Mouse (Mus musculus): Measurements from ENCODE around the gene Cdh12. TPM values are rescaled to one million over a fixed set of nuclear protein-coding genes. Genes with fewer than 3 reads are reported as not detected.
"Not testable (repeated sequence)": the region's sequence is repeated elsewhere in the genome, so short reads cannot be mapped to it uniquely, and the experiment has no call there.

Cdh12 gene
- polyA plus RNA-seq, 1 experiment from 2014 or later, result 6.8 TPM

GRCm38 (mm10) chr15:21063683-21064082, 614.6 kb downstream of the Cdh12 start:
- Histone ChIP-seq H3K4me1 (ENCODE audit: control insufficient read depth, insufficient read depth, low read length) (no peaks in the 10 kb centered on the region), H3K27me3 (ENCODE audit: control insufficient read depth, insufficient read depth, low read length) (no peaks in the 10 kb centered on the region), H3K4me2 (ENCODE audit: low read length) (no peak overlapping the region), H3K4me3 (replicated peaks; ENCODE audit: low read depth, low read length) (no peak overlapping the region), H3K36me3 (ENCODE audit: control insufficient read depth, insufficient read depth, low read length) (no peaks in the 10 kb centered on the region), H3K9me3 (ENCODE audit: control insufficient read depth, low read length) (no peaks in the 10 kb centered on the region), H3K27ac (replicated peaks; ENCODE audit: low read depth, low read length) (no peak overlapping the region), H3K9ac (replicated peaks; ENCODE audit: low read length) (no peak overlapping the region)
- no peak for ATAC-seq (ENCODE audit: low FRiP score, low TSS enrichment)
- no peak for DNase-seq
- 83% methylated on average over 1 of the region's 1 CpGs for WGBS

- DNase-seq (no peak), ATAC-seq (ENCODE audit: low FRiP score, low TSS enrichment) (no peak)
- Histone ChIP-seq H3K9me3 (ENCODE audit: control insufficient read depth, low read length) (no peaks in the 10 kb centered on the region), H3K27me3 (ENCODE audit: control insufficient read depth, insufficient read depth, low read length) (no peaks in the 10 kb centered on the region), H3K27ac (replicated peaks; ENCODE audit: low read depth, low read length) (no peak overlapping the region), H3K4me3 (replicated peaks; ENCODE audit: low read depth, low read length) (no peak overlapping the region), H3K4me1 (ENCODE audit: control insufficient read depth, insufficient read depth, low read length) (no peaks in the 10 kb centered on the region), H3K4me2 (ENCODE audit: low read length) (no peak overlapping the region), H3K36me3 (ENCODE audit: control insufficient read depth, insufficient read depth, low read length) (no peaks in the 10 kb centered on the region), H3K9ac (replicated peaks; ENCODE audit: low read length) (no peak overlapping the region)
- 79% methylated on average over 2 of the region's 2 CpGs for WGBS
These were observed 620.2 kb downstream of the Cdh12 start for GRCm38 (mm10) chr15:21069264-21069663.

DNA sequence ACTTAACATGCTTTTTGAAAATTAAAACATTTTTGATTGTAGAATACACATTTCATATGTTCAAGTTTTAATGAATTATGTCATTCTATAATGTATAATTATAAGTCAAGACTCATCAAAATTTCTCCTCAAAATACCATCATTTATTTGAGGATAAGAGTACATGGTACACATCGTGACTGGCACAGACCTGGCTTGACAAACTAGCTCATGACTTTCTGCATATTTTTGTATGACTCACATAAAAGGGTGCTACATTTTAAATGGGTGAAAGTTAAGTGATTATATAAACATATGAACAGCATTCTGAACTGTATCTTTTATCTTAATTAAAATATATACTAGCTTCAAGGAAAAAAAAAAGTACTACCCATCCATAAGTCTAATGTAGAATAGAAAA, 643.8 kb downstream of the Cdh12 start:
- Histone ChIP-seq H3K4me3 (replicated peaks; ENCODE audit: low read depth, low read length) (no peak overlapping the region), H3K4me1 (ENCODE audit: control insufficient read depth, insufficient read depth, low read length) (no peaks in the 10 kb centered on the region), H3K9me3 (ENCODE audit: control insufficient read depth, low read length) (no peaks in the 10 kb centered on the region), H3K4me2 (ENCODE audit: low read length) (no peak overlapping the region), H3K27me3 (ENCODE audit: control insufficient read depth, insufficient read depth, low read length) (no peaks in the 10 kb centered on the region), H3K9ac (replicated peaks; ENCODE audit: low read length) (no peak overlapping the region), H3K36me3 (ENCODE audit: control insufficient read depth, insufficient read depth, low read length) (no peaks in the 10 kb centered on the region), H3K27ac (replicated peaks; ENCODE audit: low read depth, low read length) (no peak overlapping the region)
- 98% methylated on average over 1 of the region's 1 CpGs for WGBS
- ATAC-seq (ENCODE audit: low FRiP score, low TSS enrichment) (no peak), DNase-seq (no peak)

DNA sequence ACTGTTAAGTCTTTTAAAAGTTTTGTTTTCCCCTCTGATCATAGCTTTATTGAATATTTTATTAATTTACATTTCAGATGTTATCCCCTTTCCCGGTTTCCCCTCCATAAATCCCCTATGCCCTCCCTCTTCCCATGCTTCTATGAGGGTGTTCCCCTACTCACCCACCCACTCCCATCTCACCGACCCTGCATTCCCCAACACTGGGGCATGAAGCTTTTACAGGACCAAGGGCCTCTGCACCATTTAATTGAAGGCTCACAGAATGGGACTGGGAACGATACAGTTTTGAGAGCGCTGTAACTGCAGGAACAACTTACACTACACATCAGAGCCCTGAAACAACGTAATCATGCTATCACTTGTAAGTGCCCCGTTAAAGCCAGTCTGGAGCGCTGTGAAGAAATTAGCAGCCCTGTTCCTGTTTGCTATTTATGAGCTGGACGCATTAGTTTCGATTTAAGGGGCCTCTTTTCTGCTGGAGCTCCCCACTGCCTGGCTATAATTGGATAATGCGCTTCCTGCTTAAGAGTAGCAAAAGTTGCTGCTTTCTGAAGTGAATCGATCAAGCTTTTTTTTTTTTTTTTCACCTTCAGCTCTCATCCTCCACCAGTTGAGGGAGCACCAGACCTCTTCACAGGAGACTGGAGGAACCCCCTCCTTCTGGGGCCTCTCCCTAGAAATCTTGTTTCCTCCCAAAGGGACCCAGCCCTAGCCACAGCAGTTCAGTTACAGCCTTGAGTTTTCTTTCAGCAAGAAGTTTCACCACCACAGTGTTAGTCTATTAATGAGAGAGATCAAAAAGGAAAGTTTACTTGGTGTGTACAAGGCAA, 660.2 kb downstream of the Cdh12 start:
- peaks cover 11% of the 10 kb centered on the region; the same call in 1 of the 2 replicates for H3K4me1 ChIP-seq (ENCODE audit: control insufficient read depth, insufficient read depth, low read length)
- H3K36me3 ChIP-seq (ENCODE audit: control insufficient read depth, insufficient read depth, low read length), result no peaks in the 10 kb centered on the region
- no peak overlapping the region for H3K27ac ChIP-seq (replicated peaks; ENCODE audit: low read depth, low read length)
- H3K4me3 ChIP-seq (replicated peaks; ENCODE audit: low read depth, low read length), result peak overlapping the region; percentile 19; the same call in 1 of the 2 replicates
- no peaks in the 10 kb centered on the region for H3K9me3 ChIP-seq (ENCODE audit: control insufficient read depth, low read length)
- DNase-seq (peak; percentile 44), ATAC-seq (ENCODE audit: low FRiP score, low TSS enrichment) (peak; percentile 66)
- no peaks in the 10 kb centered on the region for H3K27me3 ChIP-seq (ENCODE audit: control insufficient read depth, insufficient read depth, low read length)
- WGBS, result 19% methylated on average over 11 of the region's 11 CpGs
- peak overlapping the region; percentile 47 for H3K4me2 ChIP-seq (ENCODE audit: low read length)
- H3K9ac ChIP-seq (replicated peaks; ENCODE audit: low read length), result no peak overlapping the region

- no peaks in the 10 kb centered on the region for H3K9me3 ChIP-seq (ENCODE audit: control insufficient read depth, low read length)
- peaks cover 11% of the 10 kb centered on the region; the same call in 1 of the 2 replicates for H3K4me1 ChIP-seq (ENCODE audit: control insufficient read depth, insufficient read depth, low read length)
- no peak overlapping the region for H3K4me3 ChIP-seq (replicated peaks; ENCODE audit: low read depth, low read length)
- H3K4me2 ChIP-seq (ENCODE audit: low read length), result peak overlapping the region; percentile 67
- H3K27me3 ChIP-seq (ENCODE audit: control insufficient read depth, insufficient read depth, low read length), result no peaks in the 10 kb centered on the region
- H3K36me3 ChIP-seq (ENCODE audit: control insufficient read depth, insufficient read depth, low read length), result no peaks in the 10 kb centered on the region
- DNase-seq (peak; percentile 18), ATAC-seq (ENCODE audit: low FRiP score, low TSS enrichment) (peak; percentile 55; the same call in 1 of the 2 replicates)
- WGBS, result 54% methylated on average over 4 of the region's 4 CpGs
- H3K9ac ChIP-seq (replicated peaks; ENCODE audit: low read length), result no peak overlapping the region
- no peak overlapping the region for H3K27ac ChIP-seq (replicated peaks; ENCODE audit: low read depth, low read length)
These were observed 660.9 kb downstream of the Cdh12 start for GRCm38 (mm10) chr15:21109889-21110500.

GRCm38 (mm10) chr15:21110874-21111603, 662.0 kb downstream of the Cdh12 start:
- H3K27ac ChIP-seq (replicated peaks; ENCODE audit: low read depth, low read length), result peak overlapping the region; percentile 66
- peak overlapping the region; percentile 62 for H3K9ac ChIP-seq (replicated peaks; ENCODE audit: low read length)
- ATAC-seq (ENCODE audit: low FRiP score, low TSS enrichment) (peak; percentile 65), DNase-seq (peak; percentile 73)
- no peaks in the 10 kb centered on the region for H3K36me3 ChIP-seq (ENCODE audit: control insufficient read depth, insufficient read depth, low read length)
- 10% methylated on average over 23 of the region's 23 CpGs for WGBS
- H3K4me3 ChIP-seq (replicated peaks; ENCODE audit: low read depth, low read length), result peak overlapping the region; percentile 42
- H3K9me3 ChIP-seq (ENCODE audit: control insufficient read depth, low read length), result no peaks in the 10 kb centered on the region
- H3K4me2 ChIP-seq (ENCODE audit: low read length), result peak overlapping the region; percentile 67
- H3K4me1 ChIP-seq (ENCODE audit: control insufficient read depth, insufficient read depth, low read length), result peaks cover 11% of the 10 kb centered on the region; the same call in 1 of the 2 replicates
- no peaks in the 10 kb centered on the region for H3K27me3 ChIP-seq (ENCODE audit: control insufficient read depth, insufficient read depth, low read length)

GRCm38 (mm10) chr15:21114775-21115174, 665.7 kb downstream of the Cdh12 start:
- not testable (repeated sequence) for H3K36me3 ChIP-seq (ENCODE audit: control insufficient read depth, insufficient read depth, low read length); ATAC-seq (ENCODE audit: low FRiP score, low TSS enrichment); H3K4me3 ChIP-seq (replicated peaks; ENCODE audit: low read depth, low read length); H3K4me2 ChIP-seq (ENCODE audit: low read length); H3K9ac ChIP-seq (replicated peaks; ENCODE audit: low read length); H3K27me3 ChIP-seq (ENCODE audit: control insufficient read depth, insufficient read depth, low read length); H3K4me1 ChIP-seq (ENCODE audit: control insufficient read depth, insufficient read depth, low read length); DNase-seq; H3K9me3 ChIP-seq (ENCODE audit: control insufficient read depth, low read length); H3K27ac ChIP-seq (replicated peaks; ENCODE audit: low read depth, low read length)
- no CpG with 5 or more reads among the region's 2 CpGs for WGBS

GRCm38 (mm10) chr15:21130660-21131059, 681.6 kb downstream of the Cdh12 start:
- no peaks in the 10 kb centered on the region for H3K9me3 ChIP-seq (ENCODE audit: control insufficient read depth, low read length)
- ATAC-seq (ENCODE audit: low FRiP score, low TSS enrichment), result no peak; the same call in 1 of the 2 replicates
- H3K36me3 ChIP-seq (ENCODE audit: control insufficient read depth, insufficient read depth, low read length), result no peaks in the 10 kb centered on the region
- no peak overlapping the region for H3K4me3 ChIP-seq (replicated peaks; ENCODE audit: low read depth, low read length)
- H3K4me1 ChIP-seq (ENCODE audit: control insufficient read depth, insufficient read depth, low read length), result no peaks in the 10 kb centered on the region
- DNase-seq, result peak; percentile 21
- no peak overlapping the region for H3K4me2 ChIP-seq (ENCODE audit: low read length)
- no peak overlapping the region for H3K27ac ChIP-seq (replicated peaks; ENCODE audit: low read depth, low read length)
- H3K27me3 ChIP-seq (ENCODE audit: control insufficient read depth, insufficient read depth, low read length), result no peaks in the 10 kb centered on the region
- H3K9ac ChIP-seq (replicated peaks; ENCODE audit: low read length), result no peak overlapping the region

Data from midbrain, embryonic 14.5 days (tissue).